Mouse (Mus musculus) kidney, postnatal 4 days (tissue): ENCODE data around the gene Plpp1.

Source experiments
- DNase-seq, 2 experiments: peaks; one replicate each; pipeline ENCODE4 v3.0.0; 2021; ENCODE audit warnings: mixed read lengths in 2 of 2

Gene Plpp1

GRCm38 (mm10) chr13:112822413-112822812, 21.8 kb downstream of the Plpp1 start:
- DNase-seq: no peak

GRCm38 (mm10) chr13:112823236-112823910, 22.8 kb downstream of the Plpp1 start:
- DNase-seq: no peak

GRCm38 (mm10) chr13:112823911-112824648, 23.5 kb downstream of the Plpp1 start:
- no peak for DNase-seq

GRCm38 (mm10) chr13:112825479-112825878, 24.9 kb downstream of the Plpp1 start:
- no peak for DNase-seq

GRCm38 (mm10) chr13:112829619-112830018, 29.0 kb downstream of the Plpp1 start:
- DNase-seq: no peak

- DNase-seq: no peak
Measured at GRCm38 (mm10) chr13:112832589-112832988, 32.0 kb downstream of the Plpp1 start.

- peak; percentile 12 to 16 for DNase-seq
Measured at GRCm38 (mm10) chr13:112833253-112833894, 32.8 kb downstream of the Plpp1 start.

GRCm38 (mm10) chr13:112833895-112834263, 33.3 kb downstream of the Plpp1 start:
- no peak for DNase-seq

GRCm38 (mm10) chr13:112835113-112835512, 34.5 kb downstream of the Plpp1 start:
- peak in 1 of 2 experiments; percentile 46 for DNase-seq

- DNase-seq: no peak
Measured at GRCm38 (mm10) chr13:112836951-112837350, 36.4 kb downstream of the Plpp1 start.

- no peak for DNase-seq
Measured at GRCm38 (mm10) chr13:112837621-112838155, 37.1 kb downstream of the Plpp1 start.

- DNase-seq: no peak
Measured at GRCm38 (mm10) chr13:112838562-112839232, 38.1 kb downstream of the Plpp1 start.

- no peak for DNase-seq
Measured at GRCm38 (mm10) chr13:112840241-112841087, 39.9 kb downstream of the Plpp1 start.

- DNase-seq: no peak
Measured at GRCm38 (mm10) chr13:112845931-112846330, 45.3 kb downstream of the Plpp1 start.

GRCm38 (mm10) chr13:112853710-112854316, 53.2 kb downstream of the Plpp1 start:
- no peak for DNase-seq

GRCm38 (mm10) chr13:112854402-112854801, 53.8 kb downstream of the Plpp1 start:
- peak in 1 of 2 experiments; percentile 24 for DNase-seq

GRCm38 (mm10) chr13:112857921-112858320, 57.3 kb downstream of the Plpp1 start:
- no peak for DNase-seq

- DNase-seq: no peak
Measured at GRCm38 (mm10) chr13:112859574-112860134, 59.1 kb downstream of the Plpp1 start.

GRCm38 (mm10) chr13:112860370-112860769, 59.8 kb downstream of the Plpp1 start:
- no peak for DNase-seq

GRCm38 (mm10) chr13:112860911-112861310, 60.3 kb downstream of the Plpp1 start:
- no peak for DNase-seq

GRCm38 (mm10) chr13:112861825-112862306, 61.3 kb downstream of the Plpp1 start:
- DNase-seq: peak; percentile 72 to 82
